Mouse (Mus musculus) intestine, embryonic 16.5 days (tissue): ENCODE measurements around the gene Ccdc150. TPM values are rescaled to one million over a fixed set of nuclear protein-coding genes. Genes with fewer than 3 reads are reported as not detected.

ENCODE experiments used
- ATAC-seq: fragments of 200-750 bp; cut with Nextera tagmentation; 2 replicates; pipeline ENCODE4 v1.8.0; 2017; ENCODE audit warnings: moderate TSS enrichment, moderate library complexity
- H3K27ac ChIP-seq: fragments of 300-500 bp; sonication (generic); 2 replicates; pipeline ENCODE4 v1.5.1; 2014; ENCODE audit warnings: mild to moderate bottlenecking, low read length
- H3K27me3 ChIP-seq: fragments of 300-500 bp; sonication (generic); replicated peaks from 2 replicates; pipeline ENCODE4 v1.6.1; 2014; ENCODE audit warnings: low read length, control low read depth, mixed read lengths; ENCODE audit not compliant: control insufficient read depth, insufficient read depth
- H3K36me3 ChIP-seq: fragments of 300-500 bp; sonication (generic); 2 replicates; pipeline ENCODE4 v1.6.1; 2014; ENCODE audit warnings: low read length, control low read depth; ENCODE audit not compliant: control insufficient read depth, insufficient read depth
- H3K4me1 ChIP-seq: fragments of 300-500 bp; sonication (generic); 2 replicates; pipeline ENCODE4 v1.6.1; 2014; ENCODE audit warnings: low read length, control low read depth, mixed read lengths; ENCODE audit not compliant: control insufficient read depth, insufficient read depth
- H3K4me2 ChIP-seq: fragments of 300-500 bp; sonication (generic); 2 replicates; pipeline ENCODE4 v1.6.1; 2014; ENCODE audit warnings: low read depth, low read length, control low read depth
- H3K4me3 ChIP-seq: fragments of 300-500 bp; sonication (generic); 2 replicates; pipeline ENCODE4 v1.5.1; 2014; ENCODE audit warnings: mild to moderate bottlenecking, low read length
- H3K9ac ChIP-seq: fragments of 300-500 bp; sonication (generic); 2 replicates; pipeline ENCODE4 v1.6.1; 2014; ENCODE audit warnings: low read depth, low read length
- H3K9me3 ChIP-seq: fragments of 300-500 bp; sonication (generic); 2 replicates; pipeline ENCODE4 v1.6.1; 2016; ENCODE audit warnings: low read length, control low read depth; ENCODE audit not compliant: control insufficient read depth
- WGBS: fragments of 180-500 bp; shearing (Covaris S2); extraction: QIAGEN DNeasy Blood & Tissue Kit; methylation state at CpG from one replicate; pipeline ENCODE4 v1.1.7; 2014; 5-methylcytosine and 5-hydroxymethylcytosine counted together
- polyA plus RNA-seq: library from polyadenylated mRNA; unstranded; fragments of >200 nt; fragmentation: Nextera tagmentation; extraction: Ambion mirVana; gene quantifications from 2 replicates; pipeline ENCODE4 v1.2.1, GENCODE M21; 2015

Gene Ccdc150
- polyA plus RNA-seq, 1 experiment from 2014 or later = 0.21 TPM

DNA sequence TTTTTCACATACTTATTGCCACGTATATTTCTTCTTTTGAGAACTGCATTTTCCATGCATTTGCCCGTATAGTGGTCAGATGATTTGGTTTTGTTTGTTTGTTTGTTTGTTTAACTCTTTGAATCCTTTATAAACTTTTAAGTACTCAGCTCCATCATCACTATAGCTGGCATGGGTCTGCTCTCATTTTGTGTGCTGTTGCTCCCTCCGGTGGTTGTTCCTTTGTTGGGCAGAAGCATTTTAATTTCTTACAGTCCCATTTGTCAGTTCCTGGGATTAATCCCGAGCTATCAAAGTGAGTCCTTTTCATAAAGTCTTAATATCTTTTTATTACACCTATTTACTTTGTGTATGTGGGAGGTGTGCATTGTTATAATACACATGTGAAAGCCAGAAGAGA, 82.5 kb downstream of the Ccdc150 start:
- H3K4me3 ChIP-seq = no peak overlapping the region
- ATAC-seq = no peak
- H3K27me3 ChIP-seq = no peaks in the 10 kb centered on the region
- no peak overlapping the region for H3K27ac ChIP-seq
- no peaks in the 10 kb centered on the region for H3K9me3 ChIP-seq
- no peaks in the 10 kb centered on the region for H3K36me3 ChIP-seq
- no peak overlapping the region for H3K4me2 ChIP-seq
- H3K4me1 ChIP-seq = no peaks in the 10 kb centered on the region
- H3K9ac ChIP-seq = no peak overlapping the region
- WGBS = 57% methylated on average over 4 of the region's 4 CpGs

DNA sequence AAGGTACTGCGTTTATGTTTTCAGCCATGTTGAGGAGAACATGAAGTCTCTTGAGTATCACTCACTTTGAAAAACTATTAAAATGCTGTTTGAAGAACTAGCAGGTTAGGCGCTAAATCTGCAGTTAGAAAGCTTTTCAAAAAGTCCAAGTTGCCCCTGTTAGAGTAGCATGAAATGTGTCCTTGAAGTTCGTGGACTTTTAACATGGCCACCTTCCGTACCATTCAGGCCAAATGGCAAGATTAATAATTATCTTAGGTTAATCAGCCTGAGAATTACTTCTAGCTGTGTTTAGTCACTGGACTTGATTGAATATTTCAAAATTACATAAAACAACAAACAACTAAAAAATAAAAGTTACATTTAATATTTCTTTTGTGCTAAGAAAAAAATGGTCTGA, 104.3 kb downstream of the Ccdc150 start:
- H3K4me2 ChIP-seq = no peak overlapping the region
- 85% methylated on average over 4 of the region's 4 CpGs for WGBS
- H3K4me3 ChIP-seq = no peak overlapping the region
- H3K9ac ChIP-seq = no peak overlapping the region
- H3K27ac ChIP-seq = no peak overlapping the region
- H3K9me3 ChIP-seq = no peaks in the 10 kb centered on the region
- no peaks in the 10 kb centered on the region for H3K27me3 ChIP-seq
- ATAC-seq = no peak
- H3K4me1 ChIP-seq = no peaks in the 10 kb centered on the region
- H3K36me3 ChIP-seq = no peaks in the 10 kb centered on the region

DNA sequence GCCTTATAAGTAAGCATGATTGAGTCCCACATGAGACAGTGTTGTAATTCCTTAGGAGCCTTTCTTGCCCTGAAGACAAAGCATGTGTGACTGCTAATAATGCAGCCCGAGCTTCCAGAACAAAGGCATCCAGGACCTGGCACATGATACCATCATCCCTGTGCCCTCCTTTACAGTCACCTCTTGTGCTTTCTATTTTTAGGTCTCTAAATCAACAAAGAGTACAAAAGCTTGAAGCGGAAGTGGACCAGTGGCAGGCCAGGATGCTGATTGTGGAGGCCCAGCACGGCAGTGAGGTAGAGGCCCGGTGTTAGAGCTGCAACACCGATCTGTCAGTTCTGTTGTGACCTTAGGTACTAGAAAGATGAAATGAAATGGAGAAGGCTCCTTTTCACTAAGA, 105.0 kb downstream of the Ccdc150 start:
- Histone ChIP-seq H3K9me3 (no peaks in the 10 kb centered on the region), H3K27ac (no peak overlapping the region), H3K9ac (no peak overlapping the region), H3K4me2 (no peak overlapping the region), H3K27me3 (no peaks in the 10 kb centered on the region), H3K36me3 (no peaks in the 10 kb centered on the region), H3K4me1 (no peaks in the 10 kb centered on the region), H3K4me3 (no peak overlapping the region)
- no peak for ATAC-seq
- 76% methylated on average over 5 of the region's 5 CpGs for WGBS

DNA sequence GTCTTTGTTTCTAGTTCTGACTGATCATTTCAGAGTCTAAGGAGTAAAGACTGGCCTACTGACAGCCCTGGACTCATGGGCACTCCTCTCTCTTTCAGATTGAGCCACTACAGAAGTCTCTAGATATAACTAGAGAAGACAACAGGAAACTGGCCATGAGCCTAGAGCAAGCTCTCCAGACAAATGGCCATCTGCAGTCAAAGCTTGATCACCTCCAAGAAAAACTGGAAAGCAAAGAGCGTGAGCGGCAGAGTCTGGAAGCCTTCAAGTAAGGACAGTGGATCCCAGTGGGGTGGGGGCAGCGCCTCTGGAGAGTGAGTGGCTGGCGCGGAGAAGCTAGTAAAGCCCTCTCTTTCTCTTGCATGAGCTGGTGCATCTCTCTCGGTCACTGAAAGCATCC, 106.1 kb downstream of the Ccdc150 start:
- H3K4me3 ChIP-seq = no peak overlapping the region
- H3K9ac ChIP-seq = no peak overlapping the region
- no peaks in the 10 kb centered on the region for H3K36me3 ChIP-seq
- WGBS = 75% methylated on average over 6 of the region's 6 CpGs
- no peaks in the 10 kb centered on the region for H3K4me1 ChIP-seq
- H3K27ac ChIP-seq = no peak overlapping the region
- H3K27me3 ChIP-seq = no peaks in the 10 kb centered on the region
- no peak overlapping the region for H3K4me2 ChIP-seq
- no peak for ATAC-seq
- no peaks in the 10 kb centered on the region for H3K9me3 ChIP-seq

DNA sequence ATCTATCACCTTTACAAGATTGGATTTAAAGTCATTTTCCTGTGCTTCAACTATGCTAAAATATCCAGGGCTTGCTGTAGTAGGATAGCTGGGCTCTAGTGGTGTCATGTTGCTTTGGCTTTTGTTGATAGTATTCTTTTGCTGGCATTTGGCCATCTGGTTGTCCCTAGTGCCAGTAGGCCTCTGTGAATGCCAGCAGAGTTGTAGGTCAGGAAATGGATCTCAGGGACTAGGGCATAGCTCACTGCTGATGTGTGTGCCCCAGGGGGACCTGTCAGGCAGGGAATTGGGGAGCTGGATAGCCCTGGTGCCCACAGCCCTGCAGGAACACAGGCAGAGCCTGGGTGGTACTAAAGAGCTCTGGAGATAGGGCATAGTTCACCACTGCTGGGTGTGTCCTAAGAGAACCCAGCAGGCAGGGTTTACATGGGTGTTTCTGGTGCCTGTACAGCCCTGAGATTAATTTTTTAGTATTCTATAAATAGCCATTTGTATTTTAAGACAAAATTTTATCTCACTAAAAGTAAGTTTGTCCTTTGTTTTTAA, 127.1 kb downstream of the Ccdc150 start:
- Histone ChIP-seq H3K4me2 (no peak overlapping the region), H3K4me3 (no peak overlapping the region), H3K27ac (no peak overlapping the region), H3K4me1 (no peaks in the 10 kb centered on the region), H3K27me3 (no peaks in the 10 kb centered on the region), H3K9me3 (no peaks in the 10 kb centered on the region), H3K36me3 (no peaks in the 10 kb centered on the region), H3K9ac (no peak overlapping the region)
- ATAC-seq = peak; percentile 50

DNA sequence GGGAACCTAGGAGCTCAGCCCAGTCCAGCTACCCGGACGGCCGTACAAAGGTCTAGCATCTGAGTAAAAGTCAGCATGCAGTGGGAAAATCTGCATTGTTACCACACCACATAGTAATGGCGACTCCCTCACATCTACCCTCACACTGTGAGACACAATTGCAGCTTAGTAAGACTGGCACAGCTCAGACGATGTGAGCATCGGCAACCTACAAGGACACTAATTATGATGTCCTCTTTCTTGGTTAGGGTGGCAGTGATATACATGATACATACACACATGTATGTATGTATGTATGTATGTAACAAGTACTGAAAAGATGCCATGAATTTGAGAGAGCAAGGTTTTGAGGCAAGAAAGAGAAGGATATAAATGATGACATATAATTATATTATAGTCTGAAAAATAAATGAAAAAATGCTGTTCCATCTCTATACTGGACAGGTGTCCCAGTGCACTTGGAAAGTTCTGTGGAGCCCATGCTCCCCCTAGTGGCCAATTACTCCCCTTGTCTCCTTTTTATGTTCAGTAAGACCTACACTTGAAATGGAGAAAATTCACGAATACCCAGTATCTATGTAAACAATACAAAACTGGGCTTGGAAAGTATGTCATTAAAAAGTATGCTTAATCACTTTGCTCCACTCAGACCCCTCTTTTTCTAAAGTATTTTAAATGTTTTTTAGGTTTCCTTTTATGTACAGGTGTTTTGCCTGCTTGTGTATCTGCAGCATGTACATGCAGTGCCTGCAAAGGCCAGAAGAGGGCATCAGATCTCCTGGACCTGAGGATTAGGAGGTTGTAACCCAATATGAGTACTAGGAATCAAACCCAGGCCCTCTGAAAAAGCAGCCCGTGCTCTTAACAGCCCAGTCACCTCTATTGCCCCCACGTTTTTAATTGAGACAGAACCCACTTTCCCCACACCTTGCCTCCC, 130.8 kb downstream of the Ccdc150 start:
- H3K4me3 ChIP-seq = no peak overlapping the region
- WGBS = 87% methylated on average over 9 of the region's 9 CpGs
- no peaks in the 10 kb centered on the region for H3K27me3 ChIP-seq
- H3K9ac ChIP-seq = no peak overlapping the region
- no peaks in the 10 kb centered on the region for H3K4me1 ChIP-seq
- H3K4me2 ChIP-seq = no peak overlapping the region
- no peak overlapping the region for H3K27ac ChIP-seq
- no peaks in the 10 kb centered on the region for H3K36me3 ChIP-seq
- no peaks in the 10 kb centered on the region for H3K9me3 ChIP-seq
- no peak for ATAC-seq

DNA sequence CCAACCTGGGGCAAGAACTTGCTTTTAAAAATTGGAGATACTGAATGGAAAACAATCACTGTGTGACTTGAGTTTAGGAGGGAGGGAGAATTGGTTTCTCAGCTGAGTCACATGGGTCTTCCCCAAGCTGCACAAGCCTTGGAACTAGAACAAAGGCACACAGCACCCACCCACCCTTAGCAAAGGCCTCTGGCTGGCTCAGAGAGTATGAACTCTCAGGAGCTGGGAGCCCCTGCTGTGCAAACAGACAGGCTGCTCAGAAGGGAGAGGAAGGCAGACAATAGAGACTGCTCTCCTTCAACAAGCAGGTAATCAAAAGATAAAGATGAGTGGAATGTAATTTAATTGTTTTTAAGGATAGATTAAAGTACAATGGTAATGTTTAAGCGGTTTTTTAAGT, 133.7 kb downstream of the Ccdc150 start:
- no peak overlapping the region for H3K4me2 ChIP-seq
- H3K36me3 ChIP-seq = no peaks in the 10 kb centered on the region
- no peak for ATAC-seq
- no peak overlapping the region for H3K9ac ChIP-seq
- no peaks in the 10 kb centered on the region for H3K4me1 ChIP-seq
- no peak overlapping the region for H3K4me3 ChIP-seq
- H3K27ac ChIP-seq = no peak overlapping the region
- H3K27me3 ChIP-seq = no peaks in the 10 kb centered on the region
- 30% methylated on average over 1 of the region's 1 CpGs for WGBS
- H3K9me3 ChIP-seq = no peaks in the 10 kb centered on the region

DNA sequence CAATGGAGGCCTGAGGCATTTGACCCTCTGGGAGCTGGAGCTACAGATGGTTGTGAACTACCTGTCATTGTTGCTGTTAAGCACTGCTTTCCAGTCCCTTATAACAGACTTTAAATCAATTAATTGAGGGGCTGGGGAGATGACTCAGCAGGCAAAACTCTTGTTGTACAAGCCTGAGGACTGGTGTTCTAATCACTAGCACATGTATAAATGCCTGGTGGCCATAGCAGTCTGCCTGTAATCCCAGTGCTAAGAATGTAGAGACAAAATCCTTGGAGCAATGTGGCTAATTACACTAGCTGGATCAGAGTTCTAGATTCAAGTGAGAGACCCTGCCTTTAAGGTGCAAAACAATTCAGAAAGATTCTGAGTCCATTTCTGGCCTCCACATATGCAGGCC, 152.3 kb downstream of the Ccdc150 start:
- Histone ChIP-seq H3K27me3 (no peaks in the 10 kb centered on the region), H3K36me3 (peaks cover 10% of the 10 kb centered on the region)

More for the DNA sequence above, 152.3 kb downstream of the Ccdc150 start:
- no peak for ATAC-seq
- no peak overlapping the region for H3K9ac ChIP-seq
- H3K4me3 ChIP-seq = no peak overlapping the region
- no peak overlapping the region for H3K4me2 ChIP-seq
- H3K4me1 ChIP-seq = no peaks in the 10 kb centered on the region; the same call in 1 of the 2 replicates
- no peak overlapping the region for H3K27ac ChIP-seq
- H3K9me3 ChIP-seq = no peaks in the 10 kb centered on the region
